Mouse (Mus musculus): ENCODE measurements around the gene Ifna4. TPM values are rescaled to one million over a fixed set of nuclear protein-coding genes. Genes with fewer than 3 reads are reported as not detected.

The Ifna4 gene
- polyA plus RNA-seq, 2 experiments: not detected

DNA sequence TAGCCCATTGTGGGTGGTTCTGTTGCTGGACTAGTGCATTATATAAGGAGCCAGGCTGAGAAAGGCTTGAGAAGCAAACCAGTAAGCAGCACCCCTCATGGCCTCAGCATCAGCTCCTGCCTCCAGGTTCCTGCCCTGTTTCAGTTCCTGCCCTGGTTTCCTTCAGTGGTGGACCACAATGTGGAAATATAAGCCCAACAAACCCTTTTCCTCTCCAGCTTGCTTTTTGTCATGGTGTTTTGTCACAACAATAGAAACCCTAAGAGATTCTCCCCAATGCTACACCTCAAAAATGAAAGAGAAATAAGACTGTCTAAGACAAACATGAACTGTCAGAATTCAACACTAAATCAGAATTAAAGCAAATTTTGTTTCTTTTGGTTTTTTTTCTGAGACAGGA is 17.6 kb downstream of the Ifna4 start:
- DNase-seq (ENCODE audit: low read depth in 3 of 3, low spot score in 3 of 3) (no peak), ATAC-seq (ENCODE audit: insufficient read depth) (no peak)
- H3K9ac ChIP-seq (replicated peaks): no peak overlapping the region
- TF ChIP-seq EP300 (IDR thresholded peaks at IDR 0.05; ENCODE audit: low read depth) (no peak), CTCF (IDR thresholded peaks at IDR 0.05; ENCODE audit: low read depth) (no peak)
- H3K36me3 ChIP-seq (replicated peaks; ENCODE audit: control insufficient read depth, insufficient read depth, low read depth): no peaks in the 10 kb centered on the region
- H3K4me1 ChIP-seq (replicated peaks; ENCODE audit: control insufficient read depth in 2 of 2, insufficient read depth in 2 of 2, low read length in 1 of 2): no peaks in the 10 kb centered on the region
- no peaks in the 10 kb centered on the region for H3K9me3 ChIP-seq (ENCODE audit: control insufficient read depth, low read length)
- H3K4me3 ChIP-seq (ENCODE audit: insufficient read depth in 1 of 2, low read depth in 2 of 2, low read length in 2 of 2): no peak overlapping the region
- H3K27me3 ChIP-seq (ENCODE audit: control insufficient read depth, insufficient read depth, low read length): no peaks in the 10 kb centered on the region
- H3K27ac ChIP-seq: no peak overlapping the region
- H3K4me2 ChIP-seq (ENCODE audit: low read depth): no peak overlapping the region

DNA sequence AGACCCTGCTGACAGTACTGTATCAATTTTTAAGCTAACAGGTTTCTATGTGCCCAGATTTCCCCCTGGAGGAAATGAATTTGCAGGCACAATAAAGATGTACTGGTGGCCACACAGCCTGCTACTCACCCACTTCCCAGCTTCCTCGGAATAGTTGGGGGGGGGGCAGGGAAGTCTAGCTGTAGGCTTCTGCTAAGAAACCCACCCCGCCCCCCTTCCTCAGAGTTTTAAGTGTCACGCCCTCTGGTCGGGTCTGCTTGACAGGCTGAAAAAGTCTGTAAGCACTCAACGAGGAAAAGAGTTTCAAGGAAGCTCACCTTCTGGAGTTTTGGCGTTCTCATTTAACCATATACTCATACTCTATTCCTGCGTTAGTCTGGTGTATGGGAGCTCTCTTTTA is 21.6 kb downstream of the Ifna4 start:
- no peak overlapping the region for H3K27ac ChIP-seq
- H3K9ac ChIP-seq (replicated peaks): no peak overlapping the region
- peaks cover 0 to 4% of the 10 kb centered on the region in 2 experiments; a peak in 2 of 4 replicates for H3K4me1 ChIP-seq (replicated peaks; ENCODE audit: control insufficient read depth in 2 of 2, insufficient read depth in 2 of 2, low read length in 1 of 2)
- no peaks in the 10 kb centered on the region for H3K36me3 ChIP-seq (replicated peaks; ENCODE audit: control insufficient read depth, insufficient read depth, low read depth)
- DNase-seq (ENCODE audit: low read depth in 3 of 3, low spot score in 3 of 3) (no peak), ATAC-seq (ENCODE audit: insufficient read depth) (no peak)
- WGBS (ENCODE audit: insufficient replicate concordance): 10% methylated on average over 7 of the region's 7 CpGs
- H3K4me2 ChIP-seq (ENCODE audit: low read depth): no peak overlapping the region
- H3K9me3 ChIP-seq (ENCODE audit: control insufficient read depth, low read length): no peaks in the 10 kb centered on the region
- TF ChIP-seq EP300 (IDR thresholded peaks at IDR 0.05; ENCODE audit: low read depth): no peak
- no peak for TF ChIP-seq CTCF (IDR thresholded peaks at IDR 0.05; ENCODE audit: low read depth)
- no peaks in the 10 kb centered on the region for H3K27me3 ChIP-seq (ENCODE audit: control insufficient read depth, insufficient read depth, low read length)
- H3K4me3 ChIP-seq (ENCODE audit: insufficient read depth in 1 of 2, low read depth in 2 of 2, low read length in 2 of 2): no peak overlapping the region

DNA sequence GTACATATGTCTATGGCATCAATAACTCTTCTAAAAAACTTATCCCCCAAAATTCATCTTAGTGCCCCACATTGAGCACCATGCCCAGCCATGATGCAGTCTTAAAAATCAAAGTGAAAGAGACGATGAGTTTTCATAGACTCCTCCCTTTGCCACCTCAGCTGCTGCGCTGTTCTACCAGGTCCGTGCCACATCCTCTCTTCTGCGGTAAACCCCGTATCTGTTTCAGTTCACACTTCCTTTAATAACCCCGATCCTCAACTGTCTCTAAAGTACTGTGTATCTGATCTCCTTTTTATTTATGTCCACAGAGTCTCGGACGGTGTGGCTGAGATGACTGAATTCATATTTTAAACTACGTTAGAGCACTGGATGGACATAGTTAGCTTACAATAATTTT is 22.9 kb downstream of the Ifna4 start:
- H3K9ac ChIP-seq (replicated peaks): no peak overlapping the region
- TF ChIP-seq EP300 (IDR thresholded peaks at IDR 0.05; ENCODE audit: low read depth) (no peak), CTCF (IDR thresholded peaks at IDR 0.05; ENCODE audit: low read depth) (no peak)
- no peaks in the 10 kb centered on the region for H3K9me3 ChIP-seq (ENCODE audit: control insufficient read depth, low read length)
- WGBS (ENCODE audit: insufficient replicate concordance): 7% methylated on average over 9 of the region's 9 CpGs
- no peaks in the 10 kb centered on the region for H3K27me3 ChIP-seq (ENCODE audit: control insufficient read depth, insufficient read depth, low read length)
- no peak overlapping the region for H3K27ac ChIP-seq
- H3K4me3 ChIP-seq (ENCODE audit: insufficient read depth in 1 of 2, low read depth in 2 of 2, low read length in 2 of 2): peak overlapping the region in 1 of 2 experiments; percentile 7; a peak in 1 of 4 replicates
- ATAC-seq (ENCODE audit: insufficient read depth): no peak
- H3K36me3 ChIP-seq (replicated peaks; ENCODE audit: control insufficient read depth, insufficient read depth, low read depth): no peaks in the 10 kb centered on the region
- H3K4me2 ChIP-seq (ENCODE audit: low read depth): peak overlapping the region; percentile 36
- H3K4me1 ChIP-seq (replicated peaks; ENCODE audit: control insufficient read depth in 2 of 2, insufficient read depth in 2 of 2, low read length in 1 of 2): peaks cover 3 to 7% of the 10 kb centered on the region in 2 experiments; a peak in 2 of 4 replicates
- no peak for DNase-seq (ENCODE audit: low read depth in 3 of 3, low spot score in 3 of 3)

DNA sequence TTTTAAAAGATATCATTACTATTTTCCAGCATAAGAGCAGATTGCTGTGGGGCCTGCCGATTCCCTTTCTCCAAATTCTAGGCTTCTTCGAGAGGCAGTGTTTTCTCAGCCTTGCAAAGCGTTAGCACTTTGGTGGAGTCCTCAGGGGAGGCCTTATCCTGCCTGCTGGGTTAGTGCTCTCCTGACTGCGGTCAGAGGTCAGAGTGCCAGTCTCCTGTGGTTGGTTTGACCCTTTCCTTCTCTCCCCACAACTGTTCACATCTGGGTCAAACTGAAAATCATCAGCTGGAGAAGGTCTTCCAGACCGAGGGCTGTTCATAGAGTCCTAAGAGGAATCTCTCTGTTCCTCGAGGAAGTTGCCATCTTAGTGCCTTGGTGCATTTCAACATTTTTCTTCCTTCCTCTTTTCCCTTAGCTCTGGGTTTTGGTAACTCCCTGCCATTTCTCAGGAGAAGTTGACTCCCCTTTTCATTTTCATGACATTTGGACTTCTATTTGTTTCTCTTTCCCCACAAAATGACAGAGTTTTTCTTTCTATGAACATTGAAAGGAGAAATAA is 23.4 kb downstream of the Ifna4 start:
- DNase-seq (ENCODE audit: low read depth in 3 of 3, low spot score in 3 of 3) (no peak), ATAC-seq (ENCODE audit: insufficient read depth) (no peak)
- H3K9ac ChIP-seq (replicated peaks): no peak overlapping the region
- no peaks in the 10 kb centered on the region for H3K27me3 ChIP-seq (ENCODE audit: control insufficient read depth, insufficient read depth, low read length)
- TF ChIP-seq EP300 (IDR thresholded peaks at IDR 0.05; ENCODE audit: low read depth) (no peak), CTCF (IDR thresholded peaks at IDR 0.05; ENCODE audit: low read depth) (no peak)
- peak overlapping the region; percentile 36 for H3K4me2 ChIP-seq (ENCODE audit: low read depth)
- no peaks in the 10 kb centered on the region for H3K36me3 ChIP-seq (replicated peaks; ENCODE audit: control insufficient read depth, insufficient read depth, low read depth)
- peaks cover 3 to 7% of the 10 kb centered on the region in 2 experiments; a peak in 2 of 4 replicates for H3K4me1 ChIP-seq (replicated peaks; ENCODE audit: control insufficient read depth in 2 of 2, insufficient read depth in 2 of 2, low read length in 1 of 2)
- H3K9me3 ChIP-seq (ENCODE audit: control insufficient read depth, low read length): no peaks in the 10 kb centered on the region
- no peak overlapping the region for H3K4me3 ChIP-seq (ENCODE audit: insufficient read depth in 1 of 2, low read depth in 2 of 2, low read length in 2 of 2)
- 6% methylated on average over 6 of the region's 6 CpGs for WGBS (ENCODE audit: insufficient replicate concordance)
- H3K27ac ChIP-seq: no peak overlapping the region

DNA sequence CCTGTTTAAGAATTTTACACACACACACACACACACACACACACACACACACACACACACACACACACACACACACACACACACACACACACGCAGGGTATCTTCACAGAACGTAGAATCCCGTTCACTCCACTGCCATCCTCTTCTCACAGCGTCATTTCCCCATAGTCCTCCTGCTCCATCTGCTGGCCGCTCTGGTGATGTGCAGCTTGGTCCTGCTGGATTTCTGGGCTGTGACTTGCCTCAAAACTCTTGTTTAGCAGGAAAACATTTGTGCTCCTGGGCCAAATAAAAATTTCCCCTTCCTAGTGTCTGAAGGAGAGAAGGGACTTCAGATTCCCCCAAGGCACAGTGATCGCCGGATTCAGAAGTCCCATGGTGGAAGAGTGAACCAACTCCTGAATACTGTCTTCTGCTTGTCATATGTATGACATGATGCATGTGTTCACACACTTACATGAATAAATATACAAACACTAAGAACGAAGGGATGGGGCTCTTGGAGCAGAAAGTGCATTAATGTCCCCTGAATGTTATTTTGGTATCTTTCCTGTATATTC is 25.8 kb downstream of the Ifna4 start:
- H3K4me2 ChIP-seq (ENCODE audit: low read depth): peak overlapping the region; percentile 81
- DNase-seq (ENCODE audit: low read depth in 3 of 3, low spot score in 3 of 3) (peak; percentile 45 to 70 (median 51)), ATAC-seq (ENCODE audit: insufficient read depth) (peak; percentile 61)
- peaks cover 3 to 7% of the 10 kb centered on the region in 2 experiments; a peak in 2 of 4 replicates for H3K4me1 ChIP-seq (replicated peaks; ENCODE audit: control insufficient read depth in 2 of 2, insufficient read depth in 2 of 2, low read length in 1 of 2)
- peak overlapping the region; percentile 75 for H3K9ac ChIP-seq (replicated peaks)
- no peaks in the 10 kb centered on the region for H3K27me3 ChIP-seq (ENCODE audit: control insufficient read depth, insufficient read depth, low read length)
- no peaks in the 10 kb centered on the region for H3K36me3 ChIP-seq (replicated peaks; ENCODE audit: control insufficient read depth, insufficient read depth, low read depth)
- H3K4me3 ChIP-seq (ENCODE audit: insufficient read depth in 1 of 2, low read depth in 2 of 2, low read length in 2 of 2): peak overlapping the region; percentile 70 to 87; a peak in 3 of 4 replicates
- H3K27ac ChIP-seq: no peak overlapping the region
- no peaks in the 10 kb centered on the region for H3K9me3 ChIP-seq (ENCODE audit: control insufficient read depth, low read length)
- 0% methylated on average over 8 of the region's 8 CpGs for WGBS (ENCODE audit: insufficient replicate concordance)
- TF ChIP-seq CTCF (IDR thresholded peaks at IDR 0.05; ENCODE audit: low read depth): peak; percentile 97
- TF ChIP-seq EP300 (IDR thresholded peaks at IDR 0.05; ENCODE audit: low read depth): no peak

Measured in liver, embryonic 14.5 days (tissue).